ENCODE assay signal across 16 mouse cellular contexts in the genomic region with DNA sequence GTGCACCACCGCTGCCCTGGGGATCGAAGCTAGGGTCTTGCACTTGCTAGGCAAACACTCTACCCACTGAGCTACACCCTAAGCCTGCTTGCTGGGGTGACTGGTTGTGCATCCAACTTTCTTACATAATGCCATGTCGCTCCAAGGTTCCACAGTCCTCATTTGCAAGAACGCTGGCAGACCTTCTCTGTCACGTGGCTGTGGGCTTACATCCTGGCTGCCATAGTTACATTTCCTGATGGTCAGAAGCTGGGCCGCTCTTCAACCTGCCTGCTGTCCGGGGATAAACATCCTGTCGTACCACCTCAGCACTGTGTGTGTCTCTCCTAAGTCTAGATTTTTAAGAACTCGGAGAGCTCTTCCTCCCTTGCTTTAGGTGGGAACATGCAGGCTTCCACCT. TPM values are rescaled to one million over a fixed set of nuclear protein-coding genes. Genes with fewer than 3 reads are reported as not detected.
A peak's percentile ranks its signal among the peaks of the same experiment; 100 is the strongest.
DNase-seq lines count a peak whose midpoint lies in the region; ATAC-seq and TF ChIP-seq lines count a peak whose summit lies in the region.
"Had no signal": no experiment of that assay in that cellular context is flagged by ENCODE, and none has a peak within 500 bp of the region (broad histone marks: within the 10 kb centered on the region; RNA-seq: fewer than 3 reads in every experiment).

No protein-coding gene starts in this region.

- 63% methylated on average over 9 of the region's 9 CpGs for WGBS in lung, embryonic 15.5 days

- no peak for ATAC-seq in lung, embryonic 15.5 days (ENCODE audit: borderline replicate concordance, extremely low read depth, low FRiP score, low TSS enrichment)
- ATAC-seq: activated CD4-positive, CD25-positive, alpha-beta regulatory T cell, adult 4 months had no signal

- DNase-seq in adrenal gland, adult 2 months, result peak; percentile 70
- DNase-seq in adrenal gland, adult 18-20 months (ENCODE audit: low spot score in 2 of 2), result no peak
- no peak for DNase-seq in MEL (ENCODE audit: low read depth, low spot score)
- peak; percentile 30 to 39 for DNase-seq in heart, postnatal 36 days
- DNase-seq in ovary, postnatal 10 days (ENCODE audit: low spot score), result no peak
- no peak for DNase-seq in right cerebral cortex, adult 2 months (ENCODE audit: low spot score in 2 of 2)
- DNase-seq in layer of hippocampus, adult 11-12 months (ENCODE audit: low spot score), result no peak
- DNase-seq: cerebellum, adult 11-12 months; gastrocnemius, postnatal 10 days; right cerebral cortex, postnatal 14 days had no signal

- no peak for TF ChIP-seq POLR2A in MEL (IDR thresholded peaks at IDR 0.05; ENCODE audit: control insufficient read depth in 1 of 2, insufficient read depth in 1 of 2, low read depth in 1 of 2, low read length in 2 of 2, poor library complexity in 1 of 2)

- intact Hi-C loops in heart, postnatal 36 days (cut with DNase I), result no loop called here

- H3K4me1 ChIP-seq in MEL (ENCODE audit: control insufficient read depth in 1 of 2, insufficient read depth in 2 of 2, low read length in 2 of 2), result no peaks in the 10 kb centered on the region
- H3K4me1 ChIP-seq in lung, embryonic 15.5 days, result peaks cover 14% of the 10 kb centered on the region

- no peak overlapping the region for H3K4me2 ChIP-seq in lung, embryonic 15.5 days
- H3K4me2 ChIP-seq: hindbrain, embryonic 14.5 days; limb, embryonic 13.5 days had no signal

- H3K27ac ChIP-seq in MEL (ENCODE audit: control insufficient read depth, low read depth, low read length), result no peak overlapping the region
- H3K27ac ChIP-seq in lung, embryonic 15.5 days, result 0 out of 2 replicates have a peak overlapping the region, but pooled peaks have one; percentile 19
- H3K27ac ChIP-seq: hindbrain, embryonic 14.5 days; limb, embryonic 13.5 days had no signal

- no peak overlapping the region for H3K9ac ChIP-seq in MEL (ENCODE audit: control insufficient read depth, low read depth, low read length, poor library complexity, severe bottlenecking)
- no peak overlapping the region for H3K9ac ChIP-seq in lung, embryonic 15.5 days
- H3K9ac ChIP-seq: hindbrain, embryonic 14.5 days; limb, embryonic 13.5 days had no signal

- H3K27me3 ChIP-seq in MEL (ENCODE audit: control insufficient read depth in 1 of 2, insufficient read depth in 2 of 2, low read length in 2 of 2), result no peaks in the 10 kb centered on the region; a peak in 1 of 4 replicates
- H3K27me3 ChIP-seq in lung, embryonic 15.5 days, result no peaks in the 10 kb centered on the region
- H3K27me3 ChIP-seq: limb, embryonic 13.5 days had no signal

- H3K4me3 ChIP-seq in MEL (ENCODE audit: control insufficient read depth in 1 of 2, insufficient read depth in 1 of 2, low read depth in 2 of 2, low read length in 2 of 2), result no peak overlapping the region
- no peak overlapping the region for H3K4me3 ChIP-seq in lung, embryonic 15.5 days
- H3K4me3 ChIP-seq: limb, embryonic 13.5 days had no signal

- H3K36me3 ChIP-seq in MEL (ENCODE audit: control insufficient read depth in 1 of 2, insufficient read depth in 2 of 2, low read length in 2 of 2), result no peaks in the 10 kb centered on the region
- no peaks in the 10 kb centered on the region for H3K36me3 ChIP-seq in lung, embryonic 15.5 days
- H3K36me3 ChIP-seq: limb, embryonic 13.5 days had no signal

- no peak for TF ChIP-seq EP300 in MEL (IDR thresholded peaks at IDR 0.05; ENCODE audit: low read depth in 1 of 2, low read length in 2 of 2)

- TF ChIP-seq CTCF in MEL (IDR thresholded peaks at IDR 0.05 in 2 of 3, conservative IDR thresholded peaks at IDR 0.05 in 1 of 3; ENCODE audit: control insufficient read depth in 1 of 3, insufficient read depth in 1 of 3, low read depth in 2 of 3, low read length in 3 of 3, poor library complexity in 1 of 3, severe bottlenecking in 1 of 3), result no peak

- TF ChIP-seq RAD21 in MEL (IDR thresholded peaks at IDR 0.05; ENCODE audit: low read depth, low read length), result no peak

- no peaks in the 10 kb centered on the region for H3K9me3 ChIP-seq in MEL (replicated peaks; ENCODE audit: insufficient read depth, low read length)
- no peaks in the 10 kb centered on the region for H3K9me3 ChIP-seq in lung, embryonic 15.5 days
- H3K9me3 ChIP-seq: limb, embryonic 13.5 days had no signal

- no peaks in the 10 kb centered on the region for H3K79me2 ChIP-seq in MEL (ENCODE audit: control insufficient read depth, insufficient read depth, low read length, poor library complexity)

TF ChIP-seq in MEL, 35 proteins besides CTCF, POLR2A, EP300 and RAD21:
- TF ChIP-seq MXI1 (IDR thresholded peaks at IDR 0.05; ENCODE audit: low read depth, low read length) (no peak), NELFE (IDR thresholded peaks at IDR 0.05; ENCODE audit: low read depth, low read length) (no peak), GATA1 (IDR thresholded peaks at IDR 0.05; ENCODE audit: low read depth, low read length) (no peak), USF1 (IDR thresholded peaks at IDR 0.05; ENCODE audit: low read depth, low read length) (peak; percentile 37; the same call in 1 of the 2 replicates), ZNF384 (IDR thresholded peaks at IDR 0.05; ENCODE audit: low read depth, low read length) (no peak)

RNA-seq across cellular contexts. Expression of a gene that starts 10.5 kb away (rescaled TPM):
- total RNA-seq in adrenal gland, adult 2 months (2021), result 10 to 100 TPM in 1 of 2 experiments, 1 to 10 TPM in 1; 9.3 to 13.3 TPM
- polyA plus RNA-seq in adrenal gland, adult 2 months (2012; rRNA removed), result 3.3 and 4.1 TPM in 2 replicates
- total RNA-seq in adrenal gland, adult 18-20 months (2021), result 10 to 100 TPM in 1 of 2 experiments, 1 to 10 TPM in 1; 6.9 to 11.5 TPM
- total RNA-seq in MEL (2012; rRNA removed), result under 0.01 and 0.03 TPM in 2 replicates
- under 1 TPM in 1 of 2 experiments, not detected in 1; 0.67 TPM for polyA plus RNA-seq in MEL (2012; ENCODE audit: insufficient read depth in 1 of 2, insufficient read length in 2 of 2, low read depth in 1 of 2, low replicate concordance in 2 of 2, missing spikeins in 1 of 2)
- total RNA-seq in heart, postnatal 36 days (2021), result 10 to 100 TPM; 11.3 to 13.4 TPM
- polyA plus RNA-seq in lung, embryonic 15.5 days (2015; fragmentation: Nextera tagmentation; extraction: Ambion mirVana), result 16.7 and 20.2 TPM in 2 replicates

RNA-seq across cellular contexts. Expression of a gene that starts 30.0 kb away (rescaled TPM):
- total RNA-seq in adrenal gland, adult 2 months (2021), result 10 to 100 TPM in 1 of 2 experiments, 1 to 10 TPM in 1; 9.1 to 10.1 TPM
- polyA plus RNA-seq in adrenal gland, adult 2 months (2012; rRNA removed), result 7.1 and 9.0 TPM in 2 replicates
- 10 to 100 TPM; 11.9 to 12.8 TPM for total RNA-seq in adrenal gland, adult 18-20 months (2021)
- total RNA-seq in MEL (2012; rRNA removed), result 16.2 and 17.0 TPM in 2 replicates
- 10 to 100 TPM in 1 of 2 experiments, not detected in 1; 20.8 TPM for polyA plus RNA-seq in MEL (2012; ENCODE audit: insufficient read depth in 1 of 2, insufficient read length in 2 of 2, low read depth in 1 of 2, low replicate concordance in 2 of 2, missing spikeins in 1 of 2)
- total RNA-seq in heart, postnatal 36 days (2021), result 1 to 10 TPM; 6.1 to 7.3 TPM
- 10.1 and 11.1 TPM in 2 replicates for polyA plus RNA-seq in lung, embryonic 15.5 days (2015; fragmentation: Nextera tagmentation; extraction: Ambion mirVana)

RNA-seq across cellular contexts. Expression of a gene that starts 44.1 kb away (rescaled TPM):
- not detected for total RNA-seq in adrenal gland, adult 2 months (2021)
- polyA plus RNA-seq in adrenal gland, adult 2 months (2012; rRNA removed), result not detected in 2 replicates
- not detected for total RNA-seq in adrenal gland, adult 18-20 months (2021)
- total RNA-seq in MEL (2012; rRNA removed), result not detected in 2 replicates
- not detected for polyA plus RNA-seq in MEL (2012; ENCODE audit: insufficient read depth in 1 of 2, insufficient read length in 2 of 2, low read depth in 1 of 2, low replicate concordance in 2 of 2, missing spikeins in 1 of 2)
- not detected for total RNA-seq in heart, postnatal 36 days (2021)
- not detected in 2 replicates for polyA plus RNA-seq in lung, embryonic 15.5 days (2015; fragmentation: Nextera tagmentation; extraction: Ambion mirVana)
- polyA plus RNA-seq: activated CD4-positive, CD25-positive, alpha-beta regulatory T cell, adult 4 months; limb, embryonic 13.5 days; stomach, embryonic 14.5 days; urinary bladder, adult 2 months had no signal

Comparison
In these comparisons a context has a peak if more than half of its experiments do, and no peak if none do; other contexts are left out.
1. DNase-seq: peak in adrenal gland, adult 2 months (single experiment) and heart, postnatal 36 days (2 of 2); none in adrenal gland, adult 18-20 months (0 of 2), MEL (single experiment), ovary, postnatal 10 days (single experiment), right cerebral cortex, adult 2 months (0 of 2) and layer of hippocampus, adult 11-12 months (single experiment).